Comparison of ENCODE assay signal across 11 mouse cellular contexts in the genomic region with DNA sequence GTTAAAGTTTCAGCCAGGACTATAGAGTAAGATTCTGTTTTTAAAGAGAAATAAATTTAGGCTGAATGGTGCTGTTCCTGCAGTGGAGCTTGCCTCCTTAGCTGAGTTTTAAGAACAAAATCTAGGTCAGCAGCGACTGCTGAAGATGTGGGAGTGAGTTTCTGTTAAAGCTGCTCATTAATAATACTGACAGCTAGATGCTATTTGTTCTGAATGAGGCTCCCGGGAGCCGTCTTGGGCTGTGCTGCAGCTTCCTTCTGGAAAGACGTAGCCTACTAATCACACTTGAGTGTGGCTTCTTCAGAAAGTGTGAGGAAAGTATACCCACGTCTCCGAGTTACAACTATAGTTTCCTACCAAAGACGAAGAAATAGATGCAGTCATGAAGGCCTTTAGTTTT.
DNase-seq lines count a peak whose midpoint lies in the region; ATAC-seq lines count a peak whose summit lies in the region.
"Had no signal": no experiment of that assay in that cellular context is flagged by ENCODE, and none has a peak within 500 bp of the region (broad histone marks: within the 10 kb centered on the region; RNA-seq: fewer than 3 reads in every experiment).

No protein-coding gene starts in this region.

- ATAC-seq in frontal cortex, adult (ENCODE audit: low TSS enrichment), result peak; percentile 65
- ATAC-seq: lung, postnatal 0 days had no signal

- no peak for DNase-seq in frontal cortex, postnatal 10 days (ENCODE audit: low spot score in 2 of 2)
- DNase-seq in layer of hippocampus, adult 11-12 months (ENCODE audit: low spot score), result peak; percentile 11
- no peak for DNase-seq in layer of hippocampus, adult 9-10 months (ENCODE audit: low spot score)
- peak; percentile 32 to 44 for DNase-seq in right cerebral cortex, adult 2 months (ENCODE audit: low spot score in 2 of 2)
- no peak for DNase-seq in right cerebral cortex, postnatal 4 days
- DNase-seq in urinary bladder, adult 18-20 months (ENCODE audit: low spot score in 2 of 2), result no peak
- no peak for DNase-seq in cerebellum, adult 11 months
- DNase-seq: gastrocnemius, postnatal 10 days; liver had no signal

Comparison
In these comparisons a context has a peak if more than half of its experiments do, and no peak if none do; other contexts are left out.
1. DNase-seq: peak in layer of hippocampus, adult 11-12 months (single experiment) and right cerebral cortex, adult 2 months (2 of 2); none in frontal cortex, postnatal 10 days (0 of 2), layer of hippocampus, adult 9-10 months (single experiment), right cerebral cortex, postnatal 4 days (single experiment), urinary bladder, adult 18-20 months (0 of 2) and cerebellum, adult 11 months (single experiment).